Mouse (Mus musculus): ENCODE results near the gene Doc2b. TPM values are rescaled to one million over a fixed set of nuclear protein-coding genes. Genes with fewer than 3 reads are reported as not detected.
"Not testable (repeated sequence)": the region's sequence is repeated elsewhere in the genome, so short reads cannot be mapped to it uniquely, and the experiment has no call there.

Doc2b gene
- polyA plus RNA-seq, 1 experiment from 2014 or later: 2.0 TPM

DNA sequence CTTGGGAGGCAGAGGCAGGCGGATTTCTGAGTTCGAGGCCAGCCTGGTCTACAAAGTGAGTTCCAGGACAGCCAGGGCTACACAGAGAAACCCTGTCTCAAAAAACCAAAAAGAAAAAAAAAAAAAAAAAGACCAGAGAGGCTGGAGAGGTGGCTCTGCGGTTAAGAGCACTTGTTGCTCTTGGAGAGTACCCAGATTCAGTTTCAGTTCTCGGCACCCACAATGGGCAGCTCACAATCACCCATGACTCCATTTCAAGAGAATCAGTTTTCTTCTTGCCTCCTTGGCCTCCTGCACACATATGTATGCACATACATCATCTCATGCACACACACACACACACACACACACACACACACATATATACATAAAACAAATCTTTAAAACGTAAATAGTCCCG is 68.2 kb downstream of the Doc2b start:
- H3K9me3 ChIP-seq; H3K27me3 ChIP-seq; H3K4me3 ChIP-seq; H3K9ac ChIP-seq (replicated peaks); H3K36me3 ChIP-seq; H3K4me2 ChIP-seq (replicated peaks); H3K27ac ChIP-seq (replicated peaks); ATAC-seq (replicated peaks): not testable (repeated sequence)
- 90% methylated on average over 6 of the region's 6 CpGs for WGBS
- H3K4me1 ChIP-seq: peaks cover 14% of the 10 kb centered on the region

DNA sequence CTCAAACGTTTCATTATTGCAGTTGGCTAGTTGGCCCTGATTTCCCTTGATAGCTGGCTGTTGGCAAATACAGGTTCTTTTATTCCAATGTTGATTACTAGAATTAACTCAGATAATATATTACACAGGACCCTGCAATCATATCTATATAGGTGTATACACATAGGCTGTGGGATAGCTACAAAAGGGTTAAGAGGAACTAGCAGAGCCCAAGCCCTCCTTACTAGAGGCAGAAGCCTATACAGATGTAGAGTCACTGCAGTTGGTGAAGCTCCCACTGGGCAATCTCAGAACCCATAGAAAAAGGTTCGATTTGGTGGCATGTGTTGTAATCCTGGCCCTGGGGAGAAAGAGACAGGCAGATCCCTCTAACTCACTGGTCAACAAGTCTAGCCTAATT is 68.7 kb downstream of the Doc2b start:
- H3K4me3 ChIP-seq: no peak overlapping the region
- H3K9me3 ChIP-seq: no peaks in the 10 kb centered on the region
- no peak overlapping the region for H3K27ac ChIP-seq (replicated peaks)
- H3K4me1 ChIP-seq: peaks cover 11% of the 10 kb centered on the region
- no peaks in the 10 kb centered on the region for H3K36me3 ChIP-seq
- H3K9ac ChIP-seq (replicated peaks): no peak overlapping the region
- no peaks in the 10 kb centered on the region for H3K27me3 ChIP-seq
- no peak overlapping the region for H3K4me2 ChIP-seq (replicated peaks)
- WGBS: 74% methylated on average over 2 of the region's 2 CpGs
- no peak for ATAC-seq (replicated peaks)

DNA sequence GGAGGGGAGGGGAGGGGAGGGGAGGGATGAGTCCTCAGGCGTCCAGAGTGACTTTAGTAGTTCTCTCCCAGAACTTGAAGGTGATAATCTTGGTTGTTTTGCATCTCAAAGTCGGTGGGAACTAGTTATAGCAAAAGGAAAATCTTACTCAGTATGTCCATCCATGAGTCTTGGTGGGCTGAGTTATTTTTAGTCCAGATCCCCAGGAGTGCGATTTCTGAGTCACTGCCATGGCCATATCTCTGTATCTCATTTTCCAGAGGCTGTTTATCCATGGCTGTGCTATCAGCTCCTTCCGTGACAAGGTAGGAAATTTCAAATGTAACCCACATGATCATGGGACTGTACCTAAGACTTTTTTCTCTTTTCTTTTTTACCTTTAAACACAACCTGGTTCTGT is 73.5 kb downstream of the Doc2b start:
- Histone ChIP-seq H3K27me3 (no peaks in the 10 kb centered on the region), H3K4me1 (no peaks in the 10 kb centered on the region), H3K36me3 (no peaks in the 10 kb centered on the region), H3K4me3 (no peak overlapping the region), H3K9ac (replicated peaks) (no peak overlapping the region), H3K9me3 (no peaks in the 10 kb centered on the region), H3K27ac (replicated peaks) (no peak overlapping the region), H3K4me2 (replicated peaks) (no peak overlapping the region)
- 57% methylated on average over 4 of the region's 4 CpGs for WGBS
- no peak for ATAC-seq (replicated peaks)

Other genes with a start within 250 kb of the Doc2b start
- 92.4 and 97.7 TPM in 2 replicates for gene Pitpna, start 208.0 kb downstream of the Doc2b start, polyA plus RNA-seq (2015; fragmentation: Nextera tagmentation; extraction: Ambion mirVana)
- 47.2 and 47.4 TPM in 2 replicates for gene Inpp5k, start 165.1 kb downstream of the Doc2b start, polyA plus RNA-seq (2015; fragmentation: Nextera tagmentation; extraction: Ambion mirVana)
- gene Myo1c, start 145.5 kb downstream of the Doc2b start, polyA plus RNA-seq (2015; fragmentation: Nextera tagmentation; extraction: Ambion mirVana): 9.2 and 11.1 TPM in 2 replicates
- gene Crk, start 116.8 kb downstream of the Doc2b start, polyA plus RNA-seq (2015; fragmentation: Nextera tagmentation; extraction: Ambion mirVana): 125 and 131 TPM in 2 replicates
- 1,361 and 1,417 TPM in 2 replicates for gene Ywhae, start 63.2 kb downstream of the Doc2b start, polyA plus RNA-seq (2015; fragmentation: Nextera tagmentation; extraction: Ambion mirVana)
- 1.1 and 1.5 TPM in 2 replicates for gene Rph3al, start 142.4 kb upstream of the Doc2b start, polyA plus RNA-seq (2015; fragmentation: Nextera tagmentation; extraction: Ambion mirVana)
- gene 1700016K19Rik, start 203.9 kb upstream of the Doc2b start, polyA plus RNA-seq (2015; fragmentation: Nextera tagmentation; extraction: Ambion mirVana): 2.1 and 4.1 TPM in 2 replicates
- 5.9 and 6.1 TPM in 2 replicates for gene Rflnb, start 231.7 kb upstream of the Doc2b start, polyA plus RNA-seq (2015; fragmentation: Nextera tagmentation; extraction: Ambion mirVana)